Mouse (Mus musculus): Measurements from ENCODE around the gene Tmem132d. TPM values are rescaled to one million over a fixed set of nuclear protein-coding genes. Genes with fewer than 3 reads are reported as not detected.

Tmem132d gene
- polyA plus RNA-seq, 1 experiment, result not detected

DNA sequence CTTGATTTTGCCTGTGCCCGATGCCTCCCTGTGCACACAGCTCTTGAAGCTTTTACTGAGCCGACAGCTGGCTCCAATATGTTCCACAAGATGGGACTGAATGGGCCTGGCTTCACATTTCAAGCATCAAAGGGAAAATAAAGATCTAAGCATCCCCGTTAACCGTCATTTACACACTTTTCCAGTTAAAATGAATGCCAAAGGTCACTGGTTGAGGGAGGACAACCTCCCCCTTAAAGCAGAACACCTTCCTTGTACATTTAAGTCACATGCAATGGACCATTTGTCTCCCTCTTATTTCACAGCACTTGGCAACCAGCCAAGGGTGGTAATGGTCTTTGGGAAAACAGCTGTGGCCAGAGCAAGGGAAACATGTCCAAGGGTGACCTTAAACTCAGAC, 188.7 kb downstream of the Tmem132d start:
- Histone ChIP-seq H3K27ac (ENCODE audit: insufficient read depth, low read depth, low read length) (no peak overlapping the region), H3K4me1 (ENCODE audit: control insufficient read depth, insufficient read depth, low read length) (no peaks in the 10 kb centered on the region), H3K4me3 (ENCODE audit: insufficient read depth, low read length) (no peak overlapping the region)
- no peak for TF ChIP-seq POLR2A (IDR thresholded peaks at IDR 0.05; ENCODE audit: borderline replicate concordance, low read depth, low read length)
- TF ChIP-seq CTCF (IDR thresholded peaks at IDR 0.05; ENCODE audit: low read depth, low read length), result no peak

DNA sequence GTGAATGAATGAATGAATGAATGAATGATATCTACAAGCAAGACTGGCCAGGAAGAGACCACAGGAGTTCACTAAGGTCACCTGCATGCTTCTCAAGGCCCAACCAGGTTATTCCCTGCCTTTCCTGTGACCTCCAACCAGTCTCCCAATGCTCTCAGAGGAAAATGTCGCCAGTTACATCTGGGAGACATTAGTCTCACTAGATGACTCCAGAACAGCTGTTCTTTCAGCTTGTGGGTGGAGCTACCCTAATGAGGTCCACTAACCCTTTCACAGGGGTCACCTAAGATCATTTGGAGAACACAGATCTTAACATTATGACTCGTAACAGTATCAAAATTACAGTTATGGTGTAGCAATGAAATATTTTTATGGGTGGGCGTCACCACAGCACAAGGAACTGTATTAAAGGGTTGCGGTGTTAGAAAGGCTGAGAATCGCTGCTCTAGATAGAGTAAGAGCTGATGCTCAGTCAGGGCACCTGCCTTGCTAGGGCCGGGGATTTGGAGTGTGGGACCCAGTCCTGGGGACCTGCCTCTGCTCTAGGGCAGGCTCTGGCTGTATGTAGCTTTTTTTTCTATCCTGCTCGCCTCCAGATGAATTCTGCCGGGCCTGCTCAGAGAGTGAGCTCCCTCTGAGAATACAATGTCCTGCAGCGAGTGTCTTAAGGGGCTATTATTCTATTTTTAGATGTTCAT, 196.1 kb downstream of the Tmem132d start:
- no peak overlapping the region for H3K27ac ChIP-seq (ENCODE audit: insufficient read depth, low read depth, low read length)
- no peak overlapping the region for H3K4me3 ChIP-seq (ENCODE audit: insufficient read depth, low read length)
- no peaks in the 10 kb centered on the region for H3K4me1 ChIP-seq (ENCODE audit: control insufficient read depth, insufficient read depth, low read length)
- no peak for TF ChIP-seq CTCF (IDR thresholded peaks at IDR 0.05; ENCODE audit: low read depth, low read length)
- TF ChIP-seq POLR2A (IDR thresholded peaks at IDR 0.05; ENCODE audit: borderline replicate concordance, low read depth, low read length), result no peak

DNA sequence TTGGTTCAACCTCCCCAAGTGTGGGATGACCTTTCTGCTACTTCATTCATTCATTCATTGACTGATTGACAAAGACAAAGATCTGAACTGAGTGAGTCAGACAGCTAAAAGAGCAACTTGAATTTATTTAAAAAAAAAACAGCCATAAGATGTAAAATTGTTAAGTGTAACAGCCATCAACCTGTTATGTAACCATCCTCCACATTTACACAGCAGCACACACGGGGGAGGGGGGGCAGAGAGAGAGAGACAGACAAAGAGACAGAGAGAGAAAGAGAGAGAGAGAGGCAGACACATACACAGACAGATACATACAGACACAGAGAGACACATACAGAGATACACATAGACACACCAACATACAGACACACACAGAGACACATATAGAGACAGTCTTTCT, 197.3 kb downstream of the Tmem132d start:
- no peaks in the 10 kb centered on the region for H3K4me1 ChIP-seq (ENCODE audit: control insufficient read depth, insufficient read depth, low read length)
- no peak overlapping the region for H3K27ac ChIP-seq (ENCODE audit: insufficient read depth, low read depth, low read length)
- TF ChIP-seq CTCF (IDR thresholded peaks at IDR 0.05; ENCODE audit: low read depth, low read length), result no peak
- TF ChIP-seq POLR2A (IDR thresholded peaks at IDR 0.05; ENCODE audit: borderline replicate concordance, low read depth, low read length), result no peak
- no peak overlapping the region for H3K4me3 ChIP-seq (ENCODE audit: insufficient read depth, low read length)

DNA sequence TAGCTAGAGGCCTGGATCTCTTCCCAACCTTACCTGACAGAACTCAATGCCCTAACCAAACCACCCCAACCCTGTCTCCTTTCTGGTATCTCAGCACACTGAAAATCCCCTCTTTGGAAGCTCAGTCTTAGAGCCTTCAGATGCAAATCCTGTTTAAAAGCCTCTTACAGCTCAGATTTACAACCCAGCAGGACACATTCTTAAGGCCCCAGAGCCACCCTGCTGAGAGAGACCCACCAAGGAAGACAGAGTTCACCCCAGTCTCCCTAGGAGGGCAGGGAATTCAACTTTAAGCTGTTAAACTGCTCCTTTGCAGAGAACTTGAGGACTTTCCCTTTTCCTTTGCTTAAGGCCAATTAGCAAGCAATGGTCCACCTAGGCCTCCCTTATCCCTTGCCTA, 199.8 kb downstream of the Tmem132d start:
- H3K4me3 ChIP-seq (ENCODE audit: insufficient read depth, low read length), result no peak overlapping the region
- no peaks in the 10 kb centered on the region for H3K4me1 ChIP-seq (ENCODE audit: control insufficient read depth, insufficient read depth, low read length)
- no peak for TF ChIP-seq POLR2A (IDR thresholded peaks at IDR 0.05; ENCODE audit: borderline replicate concordance, low read depth, low read length)
- TF ChIP-seq CTCF (IDR thresholded peaks at IDR 0.05; ENCODE audit: low read depth, low read length), result no peak
- no peak overlapping the region for H3K27ac ChIP-seq (ENCODE audit: insufficient read depth, low read depth, low read length)

DNA sequence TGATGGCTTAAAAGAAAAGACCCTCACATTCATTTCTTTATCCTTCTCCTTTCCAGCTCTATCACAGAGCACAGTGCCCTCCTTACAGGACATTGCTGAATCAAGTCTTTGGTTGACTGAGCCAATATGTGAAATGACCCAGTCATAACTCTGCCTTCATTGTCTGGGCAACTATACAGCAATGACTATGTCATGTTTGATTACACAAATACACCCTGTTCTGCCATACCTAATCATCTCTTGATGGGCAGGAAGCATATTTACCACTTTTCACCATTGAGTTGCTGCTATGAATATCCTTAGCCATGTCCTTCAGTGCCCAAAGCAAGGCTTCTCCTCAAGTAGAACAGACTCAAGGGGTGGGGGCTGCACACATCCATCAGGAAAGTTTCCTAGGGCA, 214.6 kb downstream of the Tmem132d start:
- no peak for TF ChIP-seq CTCF (IDR thresholded peaks at IDR 0.05; ENCODE audit: low read depth, low read length)
- no peak for TF ChIP-seq POLR2A (IDR thresholded peaks at IDR 0.05; ENCODE audit: borderline replicate concordance, low read depth, low read length)
- H3K4me1 ChIP-seq (ENCODE audit: control insufficient read depth, insufficient read depth, low read length), result no peaks in the 10 kb centered on the region
- no peak overlapping the region for H3K4me3 ChIP-seq (ENCODE audit: insufficient read depth, low read length)
- H3K27ac ChIP-seq (ENCODE audit: insufficient read depth, low read depth, low read length), result no peak overlapping the region

DNA sequence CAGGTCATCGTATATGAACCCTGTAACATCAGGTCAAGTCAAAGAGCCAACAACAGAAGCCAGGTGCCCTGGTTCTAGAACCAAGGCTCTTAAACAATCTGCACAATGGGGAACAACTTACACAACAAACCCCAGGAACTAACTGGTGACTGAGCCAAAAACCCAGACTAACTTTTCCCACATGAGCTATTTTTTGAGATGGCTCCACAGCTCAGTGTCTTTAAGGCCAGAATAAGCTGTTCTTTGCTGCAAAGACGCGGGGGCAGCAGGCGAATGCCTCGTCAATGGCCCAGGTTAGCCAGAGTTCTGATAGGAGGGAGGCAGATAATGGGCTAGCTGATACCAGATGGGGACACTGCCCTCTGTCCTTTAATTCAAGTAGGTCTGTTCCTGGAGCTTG, 221.8 kb downstream of the Tmem132d start:
- no peak for TF ChIP-seq POLR2A (IDR thresholded peaks at IDR 0.05; ENCODE audit: borderline replicate concordance, low read depth, low read length)
- TF ChIP-seq CTCF (IDR thresholded peaks at IDR 0.05; ENCODE audit: low read depth, low read length), result no peak
- Histone ChIP-seq H3K27ac (ENCODE audit: insufficient read depth, low read depth, low read length) (no peak overlapping the region), H3K4me3 (ENCODE audit: insufficient read depth, low read length) (no peak overlapping the region), H3K4me1 (ENCODE audit: control insufficient read depth, insufficient read depth, low read length) (no peaks in the 10 kb centered on the region)

DNA sequence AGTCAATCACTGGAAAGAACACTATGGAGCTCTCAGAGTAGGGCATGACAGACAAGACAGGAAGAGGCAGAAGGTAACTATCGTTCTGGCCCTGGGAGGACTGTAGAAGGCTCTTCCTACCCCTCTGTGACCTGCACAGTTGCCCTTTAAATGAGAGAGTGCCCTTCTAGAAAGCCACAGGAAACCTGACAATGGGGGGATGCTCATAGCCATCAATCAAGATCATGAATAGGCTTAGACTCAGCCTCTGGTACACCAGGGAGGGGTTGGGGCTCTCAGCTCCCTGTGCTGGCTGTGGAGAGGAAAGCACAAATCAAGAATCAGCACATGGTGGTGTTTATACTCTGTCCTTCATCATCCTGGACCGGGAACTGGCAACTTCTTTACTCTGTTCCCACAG, 227.2 kb downstream of the Tmem132d start:
- Histone ChIP-seq H3K4me3 (ENCODE audit: insufficient read depth, low read length) (no peak overlapping the region), H3K4me1 (ENCODE audit: control insufficient read depth, insufficient read depth, low read length) (no peaks in the 10 kb centered on the region), H3K27ac (ENCODE audit: insufficient read depth, low read depth, low read length) (no peak overlapping the region)
- no peak for TF ChIP-seq CTCF (IDR thresholded peaks at IDR 0.05; ENCODE audit: low read depth, low read length)
- no peak for TF ChIP-seq POLR2A (IDR thresholded peaks at IDR 0.05; ENCODE audit: borderline replicate concordance, low read depth, low read length)

DNA sequence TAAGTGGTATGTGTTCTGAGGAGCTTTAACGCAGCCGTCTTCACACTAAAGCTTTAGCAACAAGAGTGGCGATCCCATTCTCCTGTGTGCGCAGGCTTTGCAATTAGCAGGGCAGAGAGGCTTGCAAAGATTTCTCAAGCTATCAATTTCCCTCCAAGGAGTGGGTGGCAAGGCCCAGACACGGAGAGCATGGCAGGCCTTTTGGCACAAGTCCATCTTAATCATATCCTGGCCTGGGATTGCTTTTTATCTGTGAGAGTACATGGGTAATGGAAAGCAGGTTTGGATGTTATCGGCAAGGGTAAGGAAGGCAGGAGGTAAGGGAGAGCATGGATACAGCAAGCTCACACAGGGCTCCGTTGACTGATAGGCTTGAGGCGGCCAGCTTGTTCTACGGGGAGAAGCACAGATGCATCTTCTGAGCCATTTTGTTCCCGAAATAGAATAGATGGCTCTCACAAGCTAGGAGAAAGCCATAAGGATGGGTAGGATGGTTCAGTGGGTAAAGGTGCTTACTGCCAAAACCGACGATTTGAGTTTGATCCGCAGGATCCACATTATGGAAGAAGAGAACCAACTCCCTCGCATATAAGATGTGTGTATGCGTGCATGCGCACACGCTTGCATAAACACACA, 228.1 kb downstream of the Tmem132d start:
- H3K4me3 ChIP-seq (ENCODE audit: insufficient read depth, low read length), result no peak overlapping the region
- no peaks in the 10 kb centered on the region for H3K4me1 ChIP-seq (ENCODE audit: control insufficient read depth, insufficient read depth, low read length)
- no peak overlapping the region for H3K27ac ChIP-seq (ENCODE audit: insufficient read depth, low read depth, low read length)
- TF ChIP-seq POLR2A (IDR thresholded peaks at IDR 0.05; ENCODE audit: borderline replicate concordance, low read depth, low read length), result no peak
- TF ChIP-seq CTCF (IDR thresholded peaks at IDR 0.05; ENCODE audit: low read depth, low read length), result no peak

DNA sequence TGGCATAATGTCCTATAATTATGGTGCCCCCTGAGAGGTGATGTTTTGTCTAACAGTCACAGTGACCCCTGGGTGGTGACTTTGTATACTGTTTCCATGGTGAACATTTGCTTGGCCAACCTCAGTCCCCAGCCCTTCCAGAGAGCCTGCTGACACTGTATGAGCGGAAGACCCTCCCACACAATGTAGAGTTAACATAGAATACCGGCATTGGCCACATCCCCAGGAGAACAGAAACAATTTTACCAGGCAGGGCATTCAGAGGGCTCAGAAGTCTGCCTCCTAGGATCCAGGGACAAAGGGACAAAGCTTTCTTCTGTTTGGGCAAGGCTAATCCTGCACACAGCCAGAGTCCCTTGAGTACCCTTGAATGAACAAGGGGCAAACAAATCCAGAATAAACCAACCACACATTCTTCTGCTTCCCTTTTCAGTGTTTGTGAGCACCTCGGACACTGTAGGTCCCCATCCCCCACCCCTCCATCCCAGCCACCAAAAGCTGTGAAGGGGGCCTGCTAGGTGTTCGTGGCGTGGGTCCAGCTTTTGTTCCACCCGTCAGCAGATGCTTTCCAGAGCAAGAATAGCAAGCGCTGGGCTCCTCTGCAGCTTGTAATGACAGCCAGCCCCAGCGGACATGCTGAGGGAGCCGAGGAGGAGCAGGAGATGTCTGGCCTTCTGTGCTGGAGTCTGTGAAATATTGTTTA, 228.8 kb downstream of the Tmem132d start:
- no peaks in the 10 kb centered on the region for H3K4me1 ChIP-seq (ENCODE audit: control insufficient read depth, insufficient read depth, low read length)
- no peak for TF ChIP-seq CTCF (IDR thresholded peaks at IDR 0.05; ENCODE audit: low read depth, low read length)
- TF ChIP-seq POLR2A (IDR thresholded peaks at IDR 0.05; ENCODE audit: borderline replicate concordance, low read depth, low read length), result no peak
- H3K4me3 ChIP-seq (ENCODE audit: insufficient read depth, low read length), result no peak overlapping the region
- H3K27ac ChIP-seq (ENCODE audit: insufficient read depth, low read depth, low read length), result no peak overlapping the region

DNA sequence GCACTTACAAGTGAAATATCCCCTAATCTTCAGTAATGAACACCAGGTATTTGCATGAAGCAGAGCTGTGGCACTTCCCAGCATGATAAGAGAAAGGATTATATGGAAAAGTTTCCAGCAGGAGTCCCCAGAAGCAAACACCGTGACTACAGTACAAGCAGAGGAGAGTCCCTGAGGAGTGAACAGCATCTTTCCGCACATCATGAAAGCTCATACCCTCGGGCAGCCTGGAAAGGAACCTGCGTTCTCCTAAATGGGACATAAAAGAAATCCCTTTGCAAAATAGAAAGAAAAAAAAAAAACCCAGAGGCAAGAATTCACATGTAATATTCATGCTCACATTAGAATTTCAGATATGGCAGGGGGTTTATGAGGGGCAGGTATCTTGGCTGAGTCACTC, 238.8 kb downstream of the Tmem132d start:
- no peak overlapping the region for H3K4me3 ChIP-seq (ENCODE audit: insufficient read depth, low read length)
- H3K27ac ChIP-seq (ENCODE audit: insufficient read depth, low read depth, low read length), result no peak overlapping the region
- TF ChIP-seq CTCF (IDR thresholded peaks at IDR 0.05; ENCODE audit: low read depth, low read length) (no peak), POLR2A (IDR thresholded peaks at IDR 0.05; ENCODE audit: borderline replicate concordance, low read depth, low read length) (no peak)
- no peaks in the 10 kb centered on the region for H3K4me1 ChIP-seq (ENCODE audit: control insufficient read depth, insufficient read depth, low read length)

All from bone marrow macrophage, adult 2 months (primary cell).